ENCODE assay signal across 22 mouse cellular contexts in genomic region chr10:83076816-83077215, GRCm38 (mm10).
DNase-seq lines count a peak whose midpoint lies in the region; ATAC-seq and TF ChIP-seq lines count a peak whose summit lies in the region.
"Had no signal": no experiment of that assay in that cellular context is flagged by ENCODE, and none has a peak within 500 bp of the region (broad histone marks: within the 10 kb centered on the region; RNA-seq: fewer than 3 reads in every experiment).

No protein-coding gene starts in this region.

- H3K9ac ChIP-seq in hindbrain, postnatal 0 days (replicated peaks; ENCODE audit: low read length) = no peak overlapping the region
- H3K9ac ChIP-seq: embryonic facial prominence, embryonic 12.5 days; forebrain, embryonic 12.5 days had no signal

- peaks cover 17% of the 10 kb centered on the region for H3K4me1 ChIP-seq in hindbrain, postnatal 0 days (ENCODE audit: insufficient read depth, low read length)

- no peak for DNase-seq in cerebellum, adult 8-10 months
- peak; percentile 22 for DNase-seq in cerebellum, adult 9-10 months
- no peak for DNase-seq in cerebellum, adult 11 months
- DNase-seq in cerebellum, postnatal 10 days = peak; percentile 49 to 52
- DNase-seq in cerebellum, postnatal 25 days = peak; percentile 41 to 61
- no peak for DNase-seq in hindbrain, postnatal 0 days (ENCODE audit: low spot score)
- DNase-seq in spleen, adult 12 weeks (ENCODE audit: low spot score) = no peak
- DNase-seq: adrenal gland, postnatal 10 days; adrenal gland, postnatal 25 days; B cell, adult 2 months had no signal

- H3K4me2 ChIP-seq in hindbrain, postnatal 0 days (ENCODE audit: low read depth, low read length) = no peak overlapping the region
- H3K4me2 ChIP-seq: embryonic facial prominence, embryonic 12.5 days; forebrain, embryonic 12.5 days had no signal

- no peak for TF ChIP-seq CTCF in hindbrain, postnatal 0 days (IDR thresholded peaks at IDR 0.05; ENCODE audit: low read depth)

- H3K27ac ChIP-seq in hindbrain, postnatal 0 days = no peak overlapping the region
- H3K27ac ChIP-seq: embryonic facial prominence, embryonic 10.5 days; embryonic facial prominence, embryonic 12.5 days; forebrain, embryonic 10.5 days; forebrain, embryonic 12.5 days had no signal

- H3K9me3 ChIP-seq in hindbrain, postnatal 0 days (ENCODE audit: low read length) = no peaks in the 10 kb centered on the region
- H3K9me3 ChIP-seq: embryonic facial prominence, embryonic 10.5 days; embryonic facial prominence, embryonic 12.5 days; forebrain, embryonic 10.5 days; forebrain, embryonic 12.5 days; G1E had no signal

- no peak overlapping the region for H3K4me3 ChIP-seq in hindbrain, postnatal 0 days (ENCODE audit: low read length)
- H3K4me3 ChIP-seq: embryonic facial prominence, embryonic 10.5 days; embryonic facial prominence, embryonic 12.5 days; forebrain, embryonic 10.5 days; forebrain, embryonic 12.5 days had no signal

- ATAC-seq in cerebellum, adult (ENCODE audit: insufficient number of reproducible peaks, low FRiP score, low TSS enrichment) = peak; percentile 29; the same call in 1 of the 2 replicates
- ATAC-seq in hindbrain, postnatal 0 days = no peak
- ATAC-seq: activated CD4-positive, CD25-positive, alpha-beta regulatory T cell, adult 4 months; CD4-positive, CD25-positive, alpha-beta regulatory T cell, adult 4 months; forebrain, embryonic 14.5 days; forebrain, embryonic 16.5 days; Patski had no signal

- H3K27me3 ChIP-seq in hindbrain, postnatal 0 days (ENCODE audit: insufficient read depth, low read length) = no peaks in the 10 kb centered on the region
- H3K27me3 ChIP-seq: CH12.LX; embryonic facial prominence, embryonic 12.5 days; forebrain, embryonic 12.5 days; Patski had no signal

- 60% methylated on average over 7 of the region's 7 CpGs for WGBS in hindbrain, postnatal 0 days

- H3K36me3 ChIP-seq in hindbrain, postnatal 0 days (ENCODE audit: insufficient read depth, low read length) = no peaks in the 10 kb centered on the region
- H3K36me3 ChIP-seq: embryonic facial prominence, embryonic 10.5 days; embryonic facial prominence, embryonic 12.5 days; forebrain, embryonic 10.5 days; forebrain, embryonic 12.5 days had no signal

Comparison
In these comparisons a context has a peak if more than half of its experiments do, and no peak if none do; other contexts are left out.
1. DNase-seq: peak in cerebellum, adult 9-10 months (single experiment), cerebellum, postnatal 10 days (2 of 2) and cerebellum, postnatal 25 days (2 of 2); none in cerebellum, adult 8-10 months (single experiment), cerebellum, adult 11 months (single experiment), hindbrain, postnatal 0 days (single experiment) and spleen, adult 12 weeks (single experiment).